Mouse (Mus musculus): ENCODE measurements at regions not wholly inside any gene's neighbourhood (a gene's known extent, or its start where the extent isn't known, plus 50 kb on each side); places are given as distances from the start of the nearest gene placed in this dataset.

DNA sequence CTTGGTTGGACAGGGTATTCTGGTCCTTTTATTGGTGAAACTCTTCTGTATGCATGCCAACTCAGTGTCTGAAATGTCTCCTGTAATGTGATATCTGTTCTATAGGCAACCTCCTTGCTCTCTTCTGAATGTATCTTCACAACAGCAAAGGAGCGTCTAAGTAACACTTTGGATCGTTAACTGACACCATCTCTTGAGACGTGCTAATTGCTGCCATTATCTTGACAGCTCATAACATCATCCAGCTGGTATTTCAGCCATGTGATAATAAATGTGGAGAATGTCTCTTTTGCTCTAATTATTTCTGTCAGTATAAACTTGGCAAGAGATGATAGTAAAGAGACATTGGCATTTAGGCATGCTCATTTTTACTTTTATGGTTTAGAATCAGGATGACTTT, 68.8 kb upstream of the Col8a1 start:
- no peak for DNase-seq (ENCODE audit: low spot score in 2 of 2)

DNA sequence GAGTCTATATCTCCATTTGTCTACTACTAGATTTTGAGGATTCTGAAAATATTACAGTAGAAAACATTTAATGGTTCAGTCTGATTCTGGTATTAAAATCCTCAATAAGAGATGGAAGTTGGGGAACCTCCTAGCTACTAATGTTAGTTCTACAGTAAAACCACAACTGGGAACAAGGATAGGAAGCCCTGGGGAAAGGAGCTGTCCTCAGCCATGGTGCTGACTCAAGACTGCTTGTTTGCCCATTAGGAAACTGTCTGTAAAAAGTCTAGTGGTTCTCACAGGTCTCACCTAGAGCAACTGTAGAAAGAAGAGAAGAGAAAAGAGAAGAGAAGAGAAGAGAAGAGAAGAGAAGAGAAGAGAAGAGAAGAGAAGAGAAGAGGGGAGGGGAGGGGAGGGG, 90.9 kb upstream of the Col8a1 start:
- DNase-seq (ENCODE audit: low spot score in 2 of 2): no peak

DNA sequence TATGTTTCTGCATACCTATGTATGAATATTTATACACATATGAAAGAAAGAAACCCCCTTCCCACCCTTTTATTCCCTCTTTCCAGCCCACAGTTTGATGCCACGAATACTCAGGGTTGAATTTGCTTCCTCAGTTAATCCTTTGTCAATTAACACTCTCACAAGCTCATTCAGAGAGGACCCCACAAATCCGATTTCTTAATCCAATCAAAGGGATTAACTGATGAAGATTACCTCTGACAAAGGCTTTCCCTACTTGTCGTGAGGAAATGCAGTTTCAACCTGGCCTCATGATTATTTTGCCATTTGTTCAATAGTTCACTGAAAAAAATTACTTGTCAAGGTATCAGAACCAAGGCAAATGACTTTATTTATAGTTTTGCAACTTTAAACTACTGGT, 91.8 kb upstream of the Col8a1 start:
- DNase-seq (ENCODE audit: low spot score in 2 of 2): no peak

DNA sequence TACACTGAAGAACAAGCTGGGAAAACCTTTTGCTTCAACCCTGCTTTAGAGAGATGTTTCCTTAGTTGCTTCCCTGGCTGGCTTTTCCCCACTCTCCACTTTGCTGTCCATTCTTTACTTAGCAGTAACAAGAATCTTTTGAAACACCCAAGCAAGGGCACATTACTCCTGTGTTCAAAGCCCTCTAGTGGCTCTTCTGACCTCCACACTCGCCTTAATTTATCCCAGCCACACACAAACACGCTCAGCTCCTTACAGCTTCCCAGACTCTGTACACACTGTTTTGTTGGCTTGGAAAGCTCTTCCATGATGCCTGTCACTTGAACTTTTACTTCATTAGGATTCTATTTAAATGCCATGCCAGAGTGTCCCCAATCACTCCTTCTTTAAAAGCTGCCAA, 97.3 kb upstream of the Col8a1 start:
- DNase-seq (ENCODE audit: low spot score in 2 of 2): no peak

DNA sequence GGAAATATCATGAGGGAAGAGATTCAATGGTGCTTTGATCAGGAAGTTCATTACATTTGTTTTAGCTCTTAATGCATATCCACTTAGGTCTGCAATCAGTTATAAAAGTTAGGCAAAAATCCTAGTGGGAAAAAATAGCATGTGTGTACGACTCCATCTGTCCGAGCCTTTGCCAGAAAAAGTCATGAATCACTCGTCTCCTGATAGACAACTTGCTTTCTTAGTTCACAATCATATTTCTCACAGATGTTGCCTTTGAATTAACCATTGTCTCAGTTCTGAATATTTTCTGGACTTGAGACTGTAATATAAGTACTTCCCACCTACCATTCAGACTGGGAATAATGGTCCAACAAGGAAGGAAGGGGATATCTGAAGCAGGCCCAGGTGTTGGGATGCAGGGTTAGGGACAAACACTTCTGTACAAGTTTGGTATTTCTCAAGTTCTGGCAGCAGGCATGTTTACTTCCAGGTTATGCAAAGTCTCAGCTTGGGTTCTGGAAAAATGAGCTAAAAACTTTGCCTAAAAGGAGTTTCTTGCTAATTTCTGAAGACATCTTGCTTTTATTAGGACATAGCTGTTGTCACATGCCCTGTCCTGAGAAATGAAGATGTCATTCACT, 98.4 kb upstream of the Col8a1 start:
- no peak for DNase-seq (ENCODE audit: low spot score in 2 of 2)

DNA sequence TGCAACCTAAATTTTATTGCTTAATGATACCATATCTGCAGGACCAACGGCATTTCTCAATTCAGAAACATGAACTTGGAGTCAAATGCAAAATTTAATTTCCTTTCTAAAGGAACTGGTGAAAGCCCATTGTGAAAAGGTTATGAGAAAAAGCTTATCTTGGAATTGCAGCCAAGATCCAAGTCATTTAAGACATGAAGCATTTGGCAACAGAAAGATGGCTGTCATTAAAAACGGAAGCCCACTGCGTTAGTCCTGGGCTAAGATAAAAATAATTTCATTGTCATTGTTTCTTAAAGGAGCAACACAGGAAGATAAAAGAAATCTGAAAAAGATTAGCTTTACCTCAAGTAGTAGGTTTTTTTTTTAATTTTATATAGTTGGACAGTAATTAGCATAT, 99.2 kb upstream of the Col8a1 start:
- DNase-seq (ENCODE audit: low spot score in 2 of 2): no peak

DNA sequence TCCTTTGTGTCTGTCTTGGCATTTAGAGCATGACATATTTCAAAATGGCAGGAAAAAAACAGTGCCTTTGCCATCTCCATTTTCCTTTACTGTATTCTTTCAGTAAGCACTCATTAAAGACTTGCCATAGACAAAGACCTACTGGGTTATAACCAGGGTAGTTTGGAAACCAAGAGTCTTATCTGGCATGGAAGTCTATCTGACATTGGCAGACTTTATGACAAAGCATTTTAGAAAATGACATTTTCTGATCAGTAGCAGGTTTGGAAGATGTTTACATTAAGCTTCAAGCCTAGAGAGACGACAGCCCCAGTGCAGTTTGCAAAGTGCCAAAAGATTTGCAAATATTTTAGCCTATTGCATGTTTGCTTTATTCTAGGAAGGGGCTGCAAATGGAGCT, 102.5 kb upstream of the Col8a1 start:
- no peak for DNase-seq (ENCODE audit: low spot score in 2 of 2)

DNA sequence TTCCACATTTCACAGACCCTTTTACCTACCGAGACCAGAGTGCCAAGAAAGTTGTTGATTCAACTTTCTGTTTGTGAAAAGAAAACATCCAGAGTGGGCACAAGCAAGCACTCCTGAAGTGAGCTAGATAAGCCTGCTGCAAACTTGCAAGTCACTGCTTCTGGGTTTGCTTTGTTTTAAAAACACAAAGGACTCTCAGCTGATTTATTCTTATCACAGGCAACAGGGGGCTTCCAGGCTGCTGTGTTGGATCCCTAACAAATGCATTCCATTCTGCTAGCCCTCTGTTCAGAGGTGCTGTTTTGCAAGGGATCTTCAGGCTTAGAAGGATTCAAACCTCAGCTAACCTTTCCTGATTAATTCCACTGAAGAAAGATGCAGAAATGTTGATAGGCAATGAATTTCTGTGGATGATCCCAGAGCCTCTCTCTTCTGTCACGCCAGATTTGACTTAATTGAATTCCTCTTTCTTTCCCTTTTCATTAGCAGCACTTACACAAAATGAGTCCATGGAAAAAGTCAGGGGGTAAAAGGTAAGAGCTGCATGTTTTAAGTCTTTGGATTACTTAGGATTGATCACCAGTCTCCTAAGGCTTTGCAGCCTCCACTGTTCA, 103.7 kb upstream of the Col8a1 start:
- DNase-seq (ENCODE audit: low spot score in 2 of 2): no peak

DNA sequence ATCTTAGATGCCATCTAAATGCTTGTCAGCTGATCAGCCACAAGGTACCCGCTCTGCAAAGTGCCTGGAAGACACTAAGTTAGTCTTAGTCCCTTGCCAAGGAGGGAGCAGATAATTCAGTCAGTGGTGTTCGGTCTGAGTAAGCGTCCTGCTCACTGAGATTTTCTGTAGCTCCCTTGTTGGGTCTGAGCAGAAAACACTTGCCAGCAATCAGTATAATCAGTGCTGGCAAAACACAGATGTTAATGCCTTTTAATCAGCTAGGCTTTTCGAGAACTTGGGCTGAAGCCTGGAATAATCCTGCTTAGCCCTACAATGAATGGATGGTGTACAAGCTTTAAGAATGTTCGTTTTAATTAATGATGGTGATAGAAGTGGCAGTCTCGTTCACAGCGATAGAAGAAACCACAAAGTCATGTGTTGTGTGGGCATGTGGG, 104.2 kb upstream of the Col8a1 start:
- no peak for DNase-seq (ENCODE audit: low spot score in 2 of 2)

DNA sequence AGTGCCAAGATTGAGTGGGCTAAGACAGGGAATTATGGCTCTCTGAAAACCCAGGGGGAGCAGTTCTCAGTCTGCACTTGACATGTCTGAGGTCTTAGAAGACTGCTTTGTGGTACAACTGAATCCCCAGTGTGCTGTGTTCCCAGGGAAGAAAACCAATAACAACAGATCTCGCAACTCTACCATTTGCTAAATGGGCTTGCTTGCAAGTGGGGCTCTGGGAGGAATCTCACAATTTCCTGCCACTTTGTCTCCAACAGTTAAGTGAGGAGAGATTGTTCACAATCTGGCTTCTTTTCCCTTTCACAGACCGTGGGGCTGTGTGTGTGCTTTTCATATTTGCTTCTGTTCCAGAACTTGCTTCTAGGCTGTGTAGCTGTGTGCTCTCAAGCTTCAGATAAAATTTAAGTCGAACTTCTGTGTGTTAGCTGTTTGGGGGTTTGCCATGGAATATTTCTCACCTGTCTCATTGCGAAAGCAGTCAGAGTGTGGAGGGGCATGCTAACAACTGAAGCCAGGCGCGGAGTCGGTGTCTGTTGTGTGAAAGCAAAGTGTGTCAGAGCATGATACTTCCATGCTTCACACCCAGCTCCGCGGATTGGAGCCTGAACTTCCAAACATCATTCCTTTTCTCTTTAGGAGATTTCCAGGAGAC, 108.8 kb upstream of the Col8a1 start:
- no peak for DNase-seq (ENCODE audit: low spot score in 2 of 2)

DNA sequence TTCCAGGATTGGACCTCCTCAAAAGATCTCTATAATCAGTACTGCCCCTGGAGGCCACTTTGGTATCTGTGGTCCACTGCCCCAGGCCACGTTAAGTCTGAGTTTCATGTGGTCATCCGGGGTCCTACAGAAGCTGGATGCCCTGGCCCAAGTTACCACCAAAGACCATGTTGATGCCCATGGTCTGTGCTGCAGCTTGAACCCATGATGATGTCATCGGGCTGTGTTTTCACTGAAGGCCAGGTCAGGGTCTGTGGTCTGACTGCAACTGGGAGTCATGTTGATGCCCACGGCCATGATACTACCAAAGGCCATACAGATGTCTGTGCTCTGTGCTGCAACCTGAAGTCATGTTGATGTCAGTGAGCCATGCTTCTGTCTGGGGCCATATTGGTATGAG, 122.3 kb upstream of the Col8a1 start:
- DNase-seq (ENCODE audit: low spot score in 2 of 2): no peak

DNA sequence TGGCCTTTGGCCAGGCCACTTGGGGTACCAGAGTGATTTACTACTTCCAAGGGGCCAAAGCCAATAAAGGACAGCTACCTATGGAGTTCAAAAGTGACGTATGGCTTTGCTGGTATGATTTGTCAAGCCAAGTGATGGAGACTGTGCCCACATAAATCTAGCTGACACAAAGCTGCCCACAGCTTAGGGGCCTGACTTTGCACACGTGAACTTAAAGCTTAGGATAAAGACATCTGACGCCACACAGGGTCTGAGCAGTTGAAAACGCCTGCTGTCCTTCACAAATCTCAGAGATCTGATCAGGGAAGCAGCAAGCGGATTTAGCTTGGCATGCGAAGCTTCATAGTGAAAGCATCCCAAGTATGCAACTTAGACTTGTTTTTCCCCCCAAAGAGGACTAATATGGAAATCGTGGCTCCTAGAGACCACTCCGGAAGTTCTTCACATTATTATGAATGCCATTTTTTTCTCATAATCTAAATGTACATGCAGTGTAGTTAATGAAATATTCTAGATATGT, 127.1 kb upstream of the Col8a1 start:
- no peak for DNase-seq (ENCODE audit: low spot score in 2 of 2)

DNA sequence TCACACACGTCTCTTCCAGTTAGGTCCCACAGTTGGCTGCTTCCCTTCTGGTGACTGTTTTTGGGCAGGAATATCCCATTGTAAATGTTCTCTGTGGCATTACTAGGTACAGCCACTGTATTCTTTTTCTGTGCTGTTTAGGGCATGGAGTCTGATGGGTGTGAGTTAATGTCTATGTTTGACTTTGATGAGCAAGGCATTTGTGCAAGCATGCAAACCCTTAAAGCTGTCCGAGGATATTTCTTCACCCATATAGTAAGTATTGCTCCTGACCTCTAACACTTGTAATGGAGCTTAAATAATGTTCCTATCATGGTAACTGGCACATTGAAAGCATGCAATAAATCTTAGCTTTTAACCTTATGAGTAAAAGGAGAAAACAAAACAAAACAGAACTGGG, 133.6 kb upstream of the Col8a1 start:
- no peak for DNase-seq (ENCODE audit: low spot score in 2 of 2)

DNA sequence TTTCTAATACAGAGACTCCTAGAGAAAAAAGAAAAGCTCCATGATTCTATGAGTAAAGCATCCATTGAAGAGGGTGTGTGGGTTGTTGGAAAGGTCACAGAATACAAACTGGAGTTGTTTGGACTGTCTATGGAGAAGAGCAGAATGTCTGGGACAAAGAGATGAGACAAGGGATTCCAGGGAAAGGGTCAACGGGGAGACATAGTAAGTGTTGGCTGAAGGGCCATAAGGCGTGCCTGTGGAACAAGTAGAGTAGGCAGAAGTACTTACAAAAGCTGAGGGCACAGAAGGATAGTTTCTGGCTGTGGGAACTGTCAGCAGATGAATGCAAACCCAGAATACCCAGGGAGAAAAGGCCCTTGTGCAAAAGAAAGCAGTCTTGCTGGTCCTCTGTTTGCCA, 134.0 kb upstream of the Col8a1 start:
- no peak for DNase-seq (ENCODE audit: low spot score in 2 of 2)

DNA sequence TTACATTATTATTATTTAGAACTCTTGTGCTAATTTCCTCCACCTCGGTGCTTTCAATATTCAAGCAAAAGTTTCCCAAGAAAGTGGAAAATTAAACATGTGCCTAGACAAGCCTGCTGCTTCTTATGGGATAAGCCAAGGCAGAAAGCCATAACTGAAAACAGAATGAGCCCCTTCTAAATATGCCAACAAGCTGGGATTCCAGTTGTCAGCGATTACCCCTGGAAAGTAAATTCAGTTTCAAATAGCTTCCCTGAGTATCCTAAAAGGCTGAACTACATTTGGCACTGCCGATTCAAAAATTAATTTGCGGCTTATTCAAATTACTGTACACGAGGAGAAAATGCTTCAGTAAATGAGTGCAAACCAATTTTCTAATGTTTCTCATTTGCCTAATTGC, 135.6 kb upstream of the Col8a1 start:
- no peak for DNase-seq (ENCODE audit: low spot score in 2 of 2)

DNA sequence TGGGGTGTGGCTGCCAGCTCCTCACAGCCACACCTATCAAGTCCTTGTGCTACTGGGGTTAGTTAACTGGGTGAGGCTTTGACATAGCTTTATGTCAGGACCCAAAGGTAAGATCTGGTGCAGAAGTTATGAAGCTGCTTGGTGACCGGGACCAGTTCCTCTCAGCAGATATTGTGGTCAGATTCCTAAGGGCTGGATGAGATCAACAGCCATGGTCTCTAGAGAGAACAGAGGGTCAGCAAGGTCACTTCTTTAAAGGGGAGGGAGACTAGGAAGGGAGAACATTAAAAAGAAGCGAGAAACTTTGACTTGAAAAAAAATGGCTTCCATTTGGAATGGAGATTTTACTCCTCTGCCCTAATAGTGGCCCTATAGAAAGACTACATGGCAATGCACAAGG, 138.6 kb upstream of the Col8a1 start:
- DNase-seq (ENCODE audit: low spot score in 2 of 2): no peak

DNA sequence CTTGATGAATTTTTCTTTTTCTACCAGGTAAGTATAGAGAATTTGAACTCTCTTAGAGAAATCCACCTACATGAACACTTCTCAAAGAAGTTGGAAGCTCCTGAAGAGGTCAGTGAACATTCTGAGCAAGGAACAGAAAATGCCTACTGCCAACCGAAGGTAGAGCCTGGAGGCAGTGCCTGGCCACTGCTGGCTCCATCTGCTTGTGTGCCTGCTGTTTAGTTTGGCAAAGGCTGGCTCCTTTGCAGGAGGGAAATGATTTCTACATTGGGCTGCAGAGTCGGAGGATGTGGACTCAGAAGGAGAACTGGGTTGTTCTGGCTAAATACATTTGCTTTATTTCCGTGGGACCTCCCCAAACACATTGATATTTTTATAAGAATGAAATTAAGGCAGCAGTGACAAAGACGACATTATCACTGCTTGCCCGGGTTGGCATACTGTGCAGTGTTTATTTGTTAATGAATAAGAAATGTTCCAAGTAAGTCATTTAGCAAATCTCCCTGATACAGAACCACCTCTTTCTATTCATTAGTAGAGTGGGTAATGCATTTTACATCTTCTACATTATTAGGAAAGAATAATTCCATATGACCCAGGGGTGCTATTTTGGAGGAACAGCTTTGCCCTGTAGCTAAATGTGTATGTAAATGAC, 139.3 kb upstream of the Col8a1 start:
- no peak for DNase-seq (ENCODE audit: low spot score in 2 of 2)

DNA sequence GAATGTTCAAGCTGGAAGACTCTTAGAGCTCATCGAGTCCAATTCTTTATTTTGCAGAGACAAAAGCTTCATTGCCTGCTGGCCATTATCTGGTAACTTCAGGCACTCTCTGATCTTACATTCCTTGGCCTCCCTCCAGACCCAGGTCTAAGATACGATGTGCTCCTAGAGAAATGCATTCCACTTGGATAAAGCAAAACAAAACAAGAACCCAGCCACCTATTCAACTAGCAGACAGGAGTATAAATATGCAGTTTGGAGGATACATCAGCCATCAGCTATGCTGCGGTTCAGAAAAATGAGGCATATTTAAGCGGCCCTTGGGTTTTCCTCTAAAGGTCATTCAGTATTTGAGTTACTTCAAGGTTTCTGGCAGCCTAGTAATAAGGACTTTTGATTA, 146.5 kb upstream of the Col8a1 start:
- DNase-seq (ENCODE audit: low spot score in 2 of 2): no peak

DNA sequence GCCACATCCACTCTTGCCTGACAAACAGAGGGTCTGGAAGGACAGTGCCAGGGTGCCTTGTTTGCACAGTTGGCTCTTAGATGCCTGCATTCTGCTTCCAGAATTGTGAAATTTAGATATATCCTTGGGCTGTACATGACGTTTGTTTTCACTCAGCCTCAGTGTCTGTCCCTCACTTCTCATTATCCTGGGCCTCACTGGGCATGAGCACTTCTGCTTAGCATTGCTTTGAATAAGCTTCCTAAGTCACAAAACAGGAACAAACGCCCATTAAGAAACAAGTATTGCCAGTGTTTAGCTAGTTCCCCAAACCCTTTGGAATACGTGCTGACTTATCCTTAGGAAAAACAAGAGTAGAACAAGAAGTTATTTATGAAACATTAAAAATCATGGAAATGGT, 148.0 kb upstream of the Col8a1 start:
- no peak for DNase-seq (ENCODE audit: low spot score in 2 of 2)

DNA sequence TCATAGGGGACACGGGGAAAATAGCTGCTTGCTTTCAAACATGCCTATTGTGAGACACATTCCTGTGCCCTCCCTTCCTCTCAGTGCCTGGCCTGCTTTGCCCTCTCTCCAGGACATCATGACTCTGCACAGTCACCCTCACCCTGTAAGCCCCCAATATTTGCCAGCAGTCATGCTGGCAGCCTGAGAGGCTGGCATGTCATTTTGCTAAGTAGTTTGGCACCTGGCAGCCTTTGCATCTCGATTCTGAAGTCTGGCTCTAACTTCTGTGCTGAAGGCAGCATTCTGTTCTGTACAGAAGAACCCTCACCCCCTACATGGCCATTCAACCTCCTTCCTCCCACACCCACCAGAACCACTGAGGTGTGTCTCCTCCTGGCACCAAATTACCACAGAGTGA, 157.5 kb upstream of the Col8a1 start:
- no peak for DNase-seq (ENCODE audit: low spot score in 2 of 2)

DNA sequence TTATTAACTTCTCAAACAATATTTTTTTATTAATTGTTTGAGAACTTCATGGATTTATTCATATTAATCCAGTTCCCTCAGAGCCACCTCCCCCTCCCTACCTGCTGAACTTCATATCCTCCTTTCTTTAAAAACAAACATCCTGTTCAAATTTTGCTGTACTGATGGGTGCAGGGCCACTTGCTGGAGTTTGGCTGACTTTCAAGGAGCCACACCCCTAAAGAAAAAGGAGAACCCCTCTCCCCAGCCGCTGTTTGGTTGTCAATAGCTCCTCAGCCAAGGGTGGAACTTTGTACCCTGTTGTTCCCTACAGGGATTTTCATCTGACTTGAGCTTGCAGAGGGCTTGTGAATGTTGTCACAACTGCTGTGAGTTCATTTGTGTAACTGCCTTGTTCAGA, 160.0 kb upstream of the Col8a1 start:
- no peak for DNase-seq (ENCODE audit: low spot score in 2 of 2)

DNA sequence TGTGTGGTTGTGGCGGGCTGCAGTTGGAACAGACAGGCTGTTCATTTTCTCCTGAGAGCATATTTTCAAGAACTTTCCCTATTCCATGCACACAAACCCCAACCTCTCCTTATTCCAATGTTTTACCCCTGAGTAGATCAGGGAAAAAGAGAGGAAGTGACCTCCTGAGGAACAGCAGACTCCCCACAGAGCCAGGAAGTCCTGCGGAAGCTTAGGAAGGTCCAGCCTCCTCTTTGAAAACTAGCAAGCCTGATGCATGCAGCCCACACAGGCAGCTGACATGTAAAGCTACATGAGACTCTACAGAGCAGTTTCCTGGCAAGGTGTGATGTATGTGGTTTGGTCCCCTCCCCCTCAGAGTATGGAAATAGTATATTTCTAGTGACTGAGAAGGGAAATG, 160.9 kb upstream of the Col8a1 start:
- DNase-seq (ENCODE audit: low spot score in 2 of 2): no peak

Measured in frontal cortex, postnatal 10 days (tissue).